Mouse (Mus musculus) cortical plate, adult 2 months (tissue): ENCODE measurements around the gene Wdr11.

Experiments
- CTCF ChIP-seq: fragments of 200-500 bp; IDR thresholded peaks from 2 replicates; pipeline ENCODE4 v1.5.1; 2011; ENCODE audit warnings: mild to moderate bottlenecking, control low read depth, low read length; ENCODE audit not compliant: insufficient read depth; ENCODE audit errors: extremely low read depth
- POLR2A ChIP-seq: fragments of 200-500 bp; IDR thresholded peaks from 2 replicates; pipeline ENCODE4 v1.6.1; 2011; ENCODE audit warnings: mild to moderate bottlenecking, low read length, control low read depth; ENCODE audit not compliant: insufficient read depth; ENCODE audit errors: extremely low read depth

GRCm38 (mm10) chr7:129674558-129674957, 82.9 kb downstream of the Wdr11 start:
- TF ChIP-seq CTCF (no peak), POLR2A (no peak)
